Mouse (Mus musculus): Measurements from ENCODE around the gene Hoxd4. TPM values are rescaled to one million over a fixed set of nuclear protein-coding genes. Genes with fewer than 3 reads are reported as not detected.

The Hoxd4 gene
- total and polyA plus RNA-seq, 3 experiments = 0.21 to 1.0 (median 0.45) TPM

DNA sequence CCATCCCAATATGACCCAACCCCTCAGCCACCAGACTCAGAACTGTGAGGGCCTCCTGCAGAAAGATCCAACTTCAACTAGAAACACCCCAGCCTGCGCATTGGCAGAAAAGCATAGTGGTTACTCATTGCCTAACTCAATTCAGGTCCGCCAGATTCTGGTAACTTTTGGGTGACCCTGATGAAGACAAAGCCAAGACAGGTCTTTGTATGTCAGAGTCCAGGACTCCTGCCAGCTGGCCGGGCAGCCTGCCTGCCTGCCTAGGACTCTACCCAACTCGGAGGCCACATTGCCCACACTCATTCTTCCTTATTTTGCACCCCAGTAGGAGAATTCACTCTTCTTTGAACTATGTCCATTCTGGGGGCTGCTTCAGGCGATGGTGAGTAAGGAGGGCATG is 14.8 kb downstream of the Hoxd4 start, which contains the start of gene Gm28230:
Gene Gm28230 (plus strand): TSS at position 178 of the 400 bp plus-strand sequence.
- Histone ChIP-seq H3K9ac (ENCODE audit: low read depth, low read length) (no peak within 1 kb of the TSS), H3K27me3 (ENCODE audit: control insufficient read depth, insufficient read depth, low read length) (peaks cover 26% of the 10 kb centered on the region), H3K36me3 (ENCODE audit: control insufficient read depth, insufficient read depth, low read length) (no peaks in the 10 kb centered on the region), H3K79me2 (replicated peaks; ENCODE audit: control insufficient read depth, insufficient read depth, low read length) (no peaks in the 10 kb centered on the region), H3K4me1 (ENCODE audit: control insufficient read depth, insufficient read depth, low read length) (no peaks in the 10 kb centered on the region), H3K4me3 (peak within 1 kb of the TSS; percentile 2; the same call in 1 of the 2 replicates), H3K27ac (no peak within 1 kb of the TSS)
- DNase-seq = peak in 1 of 2 experiments; percentile 17
- WGBS = 22% methylated on average over 5 of the region's 5 CpGs
- no peak for TF ChIP-seq EP300 (IDR thresholded peaks at IDR 0.05; ENCODE audit: insufficient read depth, low read depth, low read length)
- no peak for TF ChIP-seq POLR2A (IDR thresholded peaks at IDR 0.05; ENCODE audit: insufficient read depth, low read depth, low read length)
- no peak for TF ChIP-seq CTCF (IDR thresholded peaks at IDR 0.05)
- intact Hi-C loops (cut with DNase I) = no loop called here

DNA sequence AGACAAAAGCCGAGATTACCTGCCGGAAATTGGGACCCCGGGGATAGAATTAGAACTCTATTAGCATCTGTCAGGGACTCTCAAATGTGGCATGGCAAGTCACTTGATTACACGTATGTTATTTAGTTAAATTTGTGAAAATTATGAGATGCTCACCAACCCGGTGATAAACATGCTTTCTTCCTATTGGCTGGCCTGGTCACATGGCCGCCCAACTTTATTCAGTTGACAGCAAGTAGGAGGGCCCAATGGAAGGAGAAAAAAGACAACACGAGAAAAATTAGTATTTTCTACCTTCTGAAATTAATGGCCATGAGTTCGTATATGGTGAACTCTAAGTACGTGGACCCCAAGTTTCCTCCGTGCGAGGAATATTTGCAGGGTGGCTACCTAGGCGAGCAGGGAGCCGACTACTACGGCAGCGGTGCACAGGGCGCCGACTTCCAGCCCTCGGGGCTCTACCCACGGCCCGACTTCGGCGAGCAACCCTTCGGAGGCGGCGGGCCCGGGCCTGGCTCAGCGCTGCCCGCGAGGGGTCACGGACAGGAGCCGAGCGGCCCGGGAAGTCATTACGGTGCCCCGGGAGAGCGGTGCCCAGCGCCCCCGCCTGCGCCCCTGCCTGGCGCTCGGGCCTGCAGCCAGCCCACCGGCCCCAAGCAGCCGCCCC is 15.4 kb downstream of the Hoxd4 start:
- H3K36me3 ChIP-seq (ENCODE audit: control insufficient read depth, insufficient read depth, low read length) = no peaks in the 10 kb centered on the region
- no peaks in the 10 kb centered on the region for H3K79me2 ChIP-seq (replicated peaks; ENCODE audit: control insufficient read depth, insufficient read depth, low read length)
- H3K4me1 ChIP-seq (ENCODE audit: control insufficient read depth, insufficient read depth, low read length) = no peaks in the 10 kb centered on the region
- no peak overlapping the region for H3K27ac ChIP-seq
- intact Hi-C loops (cut with DNase I) = no loop called here
- no peak for DNase-seq
- H3K9ac ChIP-seq (ENCODE audit: low read depth, low read length) = no peak overlapping the region
- peak overlapping the region; percentile 2; the same call in 1 of the 2 replicates for H3K4me3 ChIP-seq
- TF ChIP-seq CTCF (IDR thresholded peaks at IDR 0.05) (no peak), POLR2A (IDR thresholded peaks at IDR 0.05; ENCODE audit: insufficient read depth, low read depth, low read length) (no peak), EP300 (IDR thresholded peaks at IDR 0.05; ENCODE audit: insufficient read depth, low read depth, low read length) (no peak)
- H3K27me3 ChIP-seq (ENCODE audit: control insufficient read depth, insufficient read depth, low read length) = peaks cover 26% of the 10 kb centered on the region
- 5% methylated on average over 42 of the region's 43 CpGs for WGBS

DNA sequence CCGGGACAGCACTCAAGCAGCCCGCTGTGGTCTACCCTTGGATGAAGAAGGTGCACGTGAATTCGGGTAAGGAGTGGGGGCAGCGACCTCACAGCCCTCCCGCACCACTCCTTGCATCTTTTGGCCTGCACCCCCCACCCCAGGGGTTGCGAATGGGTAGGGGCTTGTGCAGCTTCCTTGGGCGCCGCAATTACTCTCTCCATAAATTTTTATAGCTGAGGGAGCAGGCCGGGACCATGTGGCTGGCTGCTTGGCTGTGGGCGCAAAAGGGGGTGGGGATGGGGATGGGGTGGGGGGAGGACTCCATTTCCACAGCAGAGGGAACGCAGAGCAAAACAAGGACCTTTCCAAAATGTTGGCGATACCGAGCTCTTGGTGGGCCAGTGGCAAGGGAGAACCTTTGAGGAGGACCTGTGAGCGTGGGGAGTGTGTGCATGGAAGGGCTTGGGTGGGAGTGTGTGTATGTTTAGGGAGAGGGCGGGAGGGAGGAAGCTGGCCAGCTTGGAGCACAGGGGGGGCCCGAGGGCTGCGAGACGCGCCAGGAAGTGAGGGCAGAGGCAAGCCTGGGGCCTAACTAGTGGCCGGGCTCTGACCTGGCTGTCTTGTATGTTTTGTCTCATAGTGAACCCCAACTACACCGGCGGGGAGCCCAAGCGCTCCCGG is 16.0 kb downstream of the Hoxd4 start:
- 6% methylated on average over 25 of the region's 25 CpGs for WGBS
- DNase-seq = no peak
- no peaks in the 10 kb centered on the region for H3K36me3 ChIP-seq (ENCODE audit: control insufficient read depth, insufficient read depth, low read length)
- peaks cover 28% of the 10 kb centered on the region for H3K27me3 ChIP-seq (ENCODE audit: control insufficient read depth, insufficient read depth, low read length)
- H3K9ac ChIP-seq (ENCODE audit: low read depth, low read length) = no peak overlapping the region
- H3K79me2 ChIP-seq (replicated peaks; ENCODE audit: control insufficient read depth, insufficient read depth, low read length) = no peaks in the 10 kb centered on the region
- no peak for TF ChIP-seq POLR2A (IDR thresholded peaks at IDR 0.05; ENCODE audit: insufficient read depth, low read depth, low read length)
- no peak for TF ChIP-seq EP300 (IDR thresholded peaks at IDR 0.05; ENCODE audit: insufficient read depth, low read depth, low read length)
- TF ChIP-seq CTCF (IDR thresholded peaks at IDR 0.05) = no peak
- H3K4me3 ChIP-seq = no peak overlapping the region
- intact Hi-C loops (cut with DNase I) = no loop called here
- H3K27ac ChIP-seq = no peak overlapping the region
- no peaks in the 10 kb centered on the region for H3K4me1 ChIP-seq (ENCODE audit: control insufficient read depth, insufficient read depth, low read length)

DNA sequence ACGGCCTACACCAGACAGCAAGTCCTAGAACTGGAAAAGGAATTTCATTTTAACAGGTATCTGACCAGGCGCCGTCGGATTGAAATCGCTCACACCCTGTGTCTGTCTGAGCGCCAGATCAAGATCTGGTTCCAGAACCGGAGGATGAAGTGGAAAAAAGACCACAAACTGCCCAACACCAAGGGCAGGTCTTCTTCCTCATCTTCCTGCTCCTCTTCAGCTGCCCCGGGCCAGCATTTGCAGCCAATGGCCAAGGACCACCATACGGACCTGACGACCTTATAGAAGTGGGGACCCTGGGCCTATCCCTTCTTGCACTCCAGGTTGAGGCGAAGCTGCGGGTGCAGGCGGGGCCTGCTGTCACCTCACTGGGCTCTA is 16.6 kb downstream of the Hoxd4 start:
- intact Hi-C loops (cut with DNase I) = no loop called here

DNA sequence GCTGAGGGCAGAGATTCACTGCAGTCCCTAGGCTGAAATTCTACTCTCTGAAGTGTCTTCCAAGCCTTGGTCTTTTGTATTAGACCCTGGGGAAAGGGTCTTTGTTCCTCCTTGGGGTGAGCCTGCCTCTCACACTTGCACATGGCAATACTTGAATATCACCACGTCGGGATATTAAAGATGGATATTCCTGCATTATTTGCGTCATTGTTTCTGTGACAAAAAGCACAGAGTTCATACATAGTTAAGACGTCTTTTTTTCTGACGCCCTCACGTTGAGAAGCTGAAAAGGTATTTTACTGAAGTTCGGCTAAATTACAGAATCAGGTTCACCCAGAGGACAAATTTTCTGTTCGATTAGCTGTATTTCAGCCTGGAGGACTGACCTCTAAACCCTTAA is 18.6 kb downstream of the Hoxd4 start:
- no peak overlapping the region for H3K27ac ChIP-seq
- 25% methylated on average over 8 of the region's 8 CpGs for WGBS
- no peaks in the 10 kb centered on the region for H3K79me2 ChIP-seq (replicated peaks; ENCODE audit: control insufficient read depth, insufficient read depth, low read length)
- peaks cover 35% of the 10 kb centered on the region for H3K27me3 ChIP-seq (ENCODE audit: control insufficient read depth, insufficient read depth, low read length)
- no peak for TF ChIP-seq CTCF (IDR thresholded peaks at IDR 0.05)
- no peak for TF ChIP-seq POLR2A (IDR thresholded peaks at IDR 0.05; ENCODE audit: insufficient read depth, low read depth, low read length)
- TF ChIP-seq EP300 (IDR thresholded peaks at IDR 0.05; ENCODE audit: insufficient read depth, low read depth, low read length) = no peak
- intact Hi-C loops (cut with DNase I) = no loop called here
- no peaks in the 10 kb centered on the region for H3K36me3 ChIP-seq (ENCODE audit: control insufficient read depth, insufficient read depth, low read length)
- no peaks in the 10 kb centered on the region for H3K4me1 ChIP-seq (ENCODE audit: control insufficient read depth, insufficient read depth, low read length)
- no peak for DNase-seq
- no peak overlapping the region for H3K9ac ChIP-seq (ENCODE audit: low read depth, low read length)
- no peak overlapping the region for H3K4me3 ChIP-seq

More for the DNA sequence above, 16.6 kb downstream of the Hoxd4 start:
- Histone ChIP-seq H3K36me3 (ENCODE audit: control insufficient read depth, insufficient read depth, low read length) (no peaks in the 10 kb centered on the region), H3K27me3 (ENCODE audit: control insufficient read depth, insufficient read depth, low read length) (peaks cover 25% of the 10 kb centered on the region), H3K27ac (no peak overlapping the region), H3K4me1 (ENCODE audit: control insufficient read depth, insufficient read depth, low read length) (no peaks in the 10 kb centered on the region), H3K9ac (ENCODE audit: low read depth, low read length) (no peak overlapping the region), H3K4me3 (no peak overlapping the region), H3K79me2 (replicated peaks; ENCODE audit: control insufficient read depth, insufficient read depth, low read length) (no peaks in the 10 kb centered on the region)
- DNase-seq = no peak
- TF ChIP-seq CTCF (IDR thresholded peaks at IDR 0.05) = no peak
- no peak for TF ChIP-seq POLR2A (IDR thresholded peaks at IDR 0.05; ENCODE audit: insufficient read depth, low read depth, low read length)
- no peak for TF ChIP-seq EP300 (IDR thresholded peaks at IDR 0.05; ENCODE audit: insufficient read depth, low read depth, low read length)
- WGBS = 24% methylated on average over 13 of the region's 13 CpGs

DNA sequence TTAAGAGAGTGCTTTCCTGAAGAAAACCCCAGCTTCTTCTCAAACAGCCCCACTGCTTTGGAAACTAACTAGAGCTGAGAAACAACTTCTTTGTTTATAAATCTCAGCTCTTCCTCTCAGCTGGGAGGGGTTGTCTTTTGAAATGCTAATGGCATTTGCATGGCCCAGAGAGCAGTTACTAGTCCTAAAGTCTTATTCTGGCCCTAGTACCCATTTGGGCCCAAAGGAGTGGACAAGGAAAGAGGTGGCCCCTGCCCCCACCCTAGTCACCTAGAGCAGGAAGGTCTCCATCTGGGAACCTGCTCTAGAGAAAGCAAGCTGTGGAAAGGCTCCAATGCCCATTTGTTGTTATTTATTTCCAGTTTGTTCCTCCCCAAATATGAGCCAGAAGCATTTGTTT is 19.3 kb downstream of the Hoxd4 start:
- Histone ChIP-seq H3K4me3 (no peak overlapping the region), H3K79me2 (replicated peaks; ENCODE audit: control insufficient read depth, insufficient read depth, low read length) (no peaks in the 10 kb centered on the region), H3K4me1 (ENCODE audit: control insufficient read depth, insufficient read depth, low read length) (no peaks in the 10 kb centered on the region), H3K9ac (ENCODE audit: low read depth, low read length) (no peak overlapping the region), H3K36me3 (ENCODE audit: control insufficient read depth, insufficient read depth, low read length) (no peaks in the 10 kb centered on the region), H3K27ac (no peak overlapping the region), H3K27me3 (ENCODE audit: control insufficient read depth, insufficient read depth, low read length) (peaks cover 39% of the 10 kb centered on the region)
- no peak for DNase-seq
- no peak for TF ChIP-seq CTCF (IDR thresholded peaks at IDR 0.05)
- TF ChIP-seq POLR2A (IDR thresholded peaks at IDR 0.05; ENCODE audit: insufficient read depth, low read depth, low read length) = no peak
- no peak for TF ChIP-seq EP300 (IDR thresholded peaks at IDR 0.05; ENCODE audit: insufficient read depth, low read depth, low read length)
- intact Hi-C loops (cut with DNase I) = no loop called here

All from heart, adult 2 months (tissue).